Mouse (Mus musculus): Measurements from ENCODE around the gene Ttc41. TPM values are rescaled to one million over a fixed set of nuclear protein-coding genes. Genes with fewer than 3 reads are reported as not detected.
"Not testable (repeated sequence)": the region's sequence is repeated elsewhere in the genome, so short reads cannot be mapped to it uniquely, and the experiment has no call there.

Gene Ttc41
- 1 to 10 TPM; 1.6 to 1.7 TPM for total RNA-seq (2021)
- long read RNA-seq, experiment 1: 0 reads
- long read RNA-seq, experiment 2: 0 reads

- intact Hi-C loops (cut with DNase I; ENCODE audit: low total_unique reads): no loop called here
- DNase-seq: peak; percentile 99
Observed at GRCm38 (mm10) chr10:86705318-86705921, at the start of gene Ttc41, which contains the start of gene Hsp90b1. TSS of gene Ttc41 (plus strand) at chr10:86705811. TSS of gene Hsp90b1 (minus strand) at chr10:86705509.

GRCm38 (mm10) chr10:86670550-86670949 lies 35.1 kb upstream of the Ttc41 start:
- DNase-seq; intact Hi-C loops (cut with DNase I; ENCODE audit: low total_unique reads): not testable (repeated sequence)

- DNase-seq; intact Hi-C loops (cut with DNase I; ENCODE audit: low total_unique reads): not testable (repeated sequence)
Observed at GRCm38 (mm10) chr10:86684797-86685178, 20.8 kb upstream of the Ttc41 start.

- intact Hi-C loops (cut with DNase I; ENCODE audit: low total_unique reads): not testable (repeated sequence)
- peak; percentile 73 for DNase-seq
Observed at GRCm38 (mm10) chr10:86685179-86686016, 20.2 kb upstream of the Ttc41 start.

GRCm38 (mm10) chr10:86686017-86686360 lies 19.6 kb upstream of the Ttc41 start:
- DNase-seq; intact Hi-C loops (cut with DNase I; ENCODE audit: low total_unique reads): not testable (repeated sequence)

- DNase-seq: no peak
- intact Hi-C loops (cut with DNase I; ENCODE audit: low total_unique reads): no loop called here
Observed at GRCm38 (mm10) chr10:86700251-86700650, 5.4 kb upstream of the Ttc41 start.

DNA sequence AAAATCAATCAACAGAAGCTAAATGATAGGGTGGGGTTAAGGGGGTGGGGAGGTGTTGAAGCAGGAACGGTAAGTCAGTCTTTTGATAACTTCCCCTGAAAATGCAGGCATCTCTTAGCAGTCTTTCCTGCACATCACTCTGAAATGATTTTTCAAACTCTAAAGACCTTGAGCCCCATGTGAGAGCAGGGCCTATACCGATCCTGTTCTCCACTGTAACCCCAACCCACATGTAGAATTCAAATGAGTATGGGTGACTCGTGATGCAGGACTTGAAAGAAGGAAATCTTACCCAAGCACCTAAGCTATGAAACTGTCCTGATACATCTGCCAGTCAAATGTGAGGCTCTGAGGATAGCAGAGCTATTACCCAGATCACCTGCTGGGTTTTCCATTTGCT lies 4.6 kb upstream of the Ttc41 start:
- intact Hi-C loops (cut with DNase I; ENCODE audit: low total_unique reads): no loop called here
- no peak for DNase-seq

GRCm38 (mm10) chr10:86702312-86702920 lies 3.2 kb upstream of the Ttc41 start:
- intact Hi-C loops (cut with DNase I; ENCODE audit: low total_unique reads): no loop called here
- DNase-seq: no peak

DNA sequence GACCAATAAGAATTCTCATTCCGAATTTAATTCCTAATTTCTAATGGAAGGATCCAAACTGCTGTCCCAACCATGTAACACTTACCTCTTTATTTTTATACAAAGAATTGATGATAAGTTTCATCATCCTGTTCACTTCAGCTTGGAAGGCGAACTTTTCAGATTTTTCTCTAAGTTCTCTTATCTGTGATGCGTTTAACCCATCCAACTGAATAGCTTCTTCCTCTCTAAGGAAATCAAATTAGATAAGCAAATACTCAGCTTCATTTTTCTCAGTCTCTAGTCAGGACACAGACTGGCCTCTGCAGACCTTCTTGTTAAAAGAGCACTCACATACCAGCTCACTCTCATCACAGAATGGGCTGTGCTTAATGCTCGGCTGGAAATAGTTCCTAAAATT lies 2.2 kb upstream of the Ttc41 start:
- intact Hi-C loops (cut with DNase I; ENCODE audit: low total_unique reads): no loop called here

DNA sequence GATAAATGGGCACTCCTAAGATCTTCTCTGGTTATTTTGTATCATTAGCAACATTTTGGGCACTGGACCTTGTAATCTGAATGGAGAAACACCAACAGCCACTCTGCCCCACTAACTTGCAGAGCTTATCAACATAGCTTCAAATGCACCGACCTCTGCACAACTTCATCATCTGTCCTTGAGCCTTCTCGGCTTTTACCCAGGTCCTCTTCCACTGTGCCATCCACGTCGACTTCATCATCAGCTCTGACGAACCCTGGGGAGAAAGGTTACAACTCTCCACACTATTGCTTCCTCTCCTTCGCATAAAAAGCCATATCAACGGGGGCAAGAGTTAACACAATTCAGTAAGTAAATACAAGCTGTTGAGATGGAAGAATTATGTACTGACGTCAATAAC lies 1.5 kb upstream of the Ttc41 start:
- intact Hi-C loops (cut with DNase I; ENCODE audit: low total_unique reads): no loop called here
- DNase-seq: no peak

More for the DNA sequence above, 2.2 kb upstream of the Ttc41 start:
- no peak for DNase-seq

DNA sequence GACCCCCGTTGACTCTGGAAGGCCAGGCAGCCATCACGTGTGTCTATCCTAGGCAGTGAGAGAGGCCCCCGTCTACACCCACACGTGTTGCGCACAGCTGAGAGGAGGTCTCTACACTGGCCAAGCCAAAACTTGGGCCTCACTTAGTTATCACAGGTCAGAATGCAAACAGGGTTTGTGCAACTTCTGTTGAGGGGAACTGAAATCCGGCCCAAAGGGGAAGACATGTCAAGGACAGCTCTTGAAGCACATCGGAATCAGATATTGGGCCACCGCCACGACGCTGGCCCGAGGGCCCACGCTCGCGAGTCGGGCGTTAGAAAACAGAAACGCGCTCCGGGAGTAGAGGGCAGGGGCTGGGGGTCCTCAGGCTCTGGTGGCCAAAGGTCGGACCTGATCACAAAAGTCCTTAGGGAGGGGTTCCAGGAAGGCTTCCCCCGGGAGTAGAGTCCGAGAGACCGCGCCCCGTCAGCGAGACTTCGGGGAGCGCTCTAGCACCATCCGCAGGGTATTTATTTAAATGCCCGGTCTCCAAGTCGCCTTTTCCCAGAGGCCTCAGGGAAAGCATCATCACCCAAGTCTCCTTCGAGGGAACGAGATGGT lies 921 bp upstream of the Ttc41 start:
- intact Hi-C loops (cut with DNase I; ENCODE audit: low total_unique reads): no loop called here
- DNase-seq: peak; percentile 25

GRCm38 (mm10) chr10:86705922-86706752 lies 526 bp downstream of the Ttc41 start:
- intact Hi-C loops (cut with DNase I; ENCODE audit: low total_unique reads): no loop called here
- peak; percentile 67 for DNase-seq

GRCm38 (mm10) chr10:86707134-86707533 lies 1.5 kb downstream of the Ttc41 start:
- intact Hi-C loops (cut with DNase I; ENCODE audit: low total_unique reads): no loop called here
- DNase-seq: no peak

- no peak for DNase-seq
- intact Hi-C loops (cut with DNase I; ENCODE audit: low total_unique reads): no loop called here
Observed at GRCm38 (mm10) chr10:86712156-86712555, 6.5 kb downstream of the Ttc41 start.

DNA sequence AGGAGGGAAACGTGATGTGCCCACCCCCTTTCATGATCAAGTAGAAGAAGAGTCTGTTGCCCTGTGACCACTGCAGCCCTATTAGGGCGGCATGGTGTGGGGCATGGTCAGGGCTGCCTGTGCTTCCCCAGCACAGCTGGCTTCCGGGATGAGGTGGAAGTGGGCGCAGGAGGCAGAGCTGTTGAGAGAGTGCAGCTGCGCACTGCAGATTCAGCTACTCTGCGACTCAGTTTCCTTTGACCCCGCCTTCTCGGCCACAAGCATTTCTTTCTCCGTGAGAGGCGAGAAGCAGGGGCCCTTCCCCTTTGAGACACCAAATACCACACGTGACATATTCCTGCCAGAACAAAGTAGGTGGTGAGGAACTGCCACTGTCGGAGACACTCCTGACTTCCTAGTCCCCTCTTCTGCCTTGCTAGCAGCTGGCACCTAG lies 22.0 kb downstream of the Ttc41 start:
- intact Hi-C loops (cut with DNase I; ENCODE audit: low total_unique reads): no loop called here

GRCm38 (mm10) chr10:86728176-86728575 lies 22.6 kb downstream of the Ttc41 start:
- DNase-seq: no peak
- intact Hi-C loops (cut with DNase I; ENCODE audit: low total_unique reads): no loop called here

More for the DNA sequence above, 22.0 kb downstream of the Ttc41 start:
- DNase-seq: peak; percentile 25

DNA sequence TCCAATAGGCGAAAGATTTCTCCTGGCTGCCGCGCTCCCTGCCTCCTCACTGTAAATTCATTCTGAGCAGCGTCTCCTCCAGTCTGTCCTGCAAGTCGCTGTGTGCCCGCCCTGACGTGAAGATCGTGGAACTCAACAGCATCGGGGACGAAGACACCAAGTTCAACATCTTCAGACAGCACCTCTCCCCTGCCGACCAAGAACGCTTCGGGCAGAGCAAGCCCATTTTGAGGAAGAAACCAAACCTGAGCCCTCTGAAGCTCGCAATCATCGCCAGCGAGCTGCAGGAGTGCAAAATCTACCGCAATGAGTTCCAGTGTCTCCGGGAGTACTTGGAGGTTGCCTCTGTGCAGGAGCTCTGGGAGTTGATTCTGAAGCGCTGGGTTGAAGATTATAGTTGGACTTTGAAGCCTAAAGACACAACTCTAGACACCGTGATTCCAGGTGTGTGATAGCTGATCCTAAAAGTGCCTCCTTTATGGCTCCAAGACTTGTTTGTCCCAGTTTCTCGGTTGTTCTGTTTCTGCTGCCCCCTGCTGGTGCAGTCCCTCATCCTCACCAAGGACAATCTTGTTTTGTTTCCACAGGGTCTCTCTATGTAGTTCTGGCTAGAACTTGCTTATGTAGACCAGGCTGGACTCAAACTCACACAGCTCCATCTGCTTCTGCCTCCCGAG lies 25.4 kb downstream of the Ttc41 start:
- intact Hi-C loops (cut with DNase I; ENCODE audit: low total_unique reads): loop anchor here (10.0 kb wide), 1 partner anchor 96 kb away; no protein-coding TSS in a partner anchor
- DNase-seq: peak; percentile 79

DNA sequence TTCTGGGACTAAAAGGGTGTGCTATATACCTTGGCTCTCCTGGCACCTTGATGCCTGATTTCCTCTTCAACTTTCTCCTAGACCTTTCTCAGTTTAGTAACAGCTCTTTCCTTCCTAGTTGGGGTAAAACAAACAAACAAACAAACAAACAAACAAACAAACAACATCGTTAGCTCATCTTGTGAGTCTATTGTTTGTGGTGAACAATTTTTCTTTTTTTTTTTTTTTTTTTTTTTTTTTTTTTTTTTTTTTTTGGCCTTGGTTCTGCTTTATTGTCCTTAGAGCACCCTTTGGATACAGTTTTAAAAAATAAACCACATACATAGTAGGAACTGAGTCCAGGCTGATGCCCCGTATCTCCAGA lies 25.9 kb downstream of the Ttc41 start:
- no peak for DNase-seq
- intact Hi-C loops (cut with DNase I; ENCODE audit: low total_unique reads): loop anchor here (10.0 kb wide), 1 partner anchor 97 kb away; no protein-coding TSS in a partner anchor

All from gastrocnemius, postnatal 14 days (tissue).